Mouse (Mus musculus): ENCODE data around the gene Pygb.

Gene Pygb

GRCm38 (mm10) chr2:150786251-150787180 is at the start of gene Pygb:
Gene Pygb, plus strand, starts transcription at chr2:150786735.
- peak; percentile 91 for DNase-seq (ENCODE audit: low spot score)

- peak; percentile 47 for DNase-seq (ENCODE audit: low spot score)
These were observed 48.7 kb upstream of the Pygb start for GRCm38 (mm10) chr2:150737881-150738280.

DNA sequence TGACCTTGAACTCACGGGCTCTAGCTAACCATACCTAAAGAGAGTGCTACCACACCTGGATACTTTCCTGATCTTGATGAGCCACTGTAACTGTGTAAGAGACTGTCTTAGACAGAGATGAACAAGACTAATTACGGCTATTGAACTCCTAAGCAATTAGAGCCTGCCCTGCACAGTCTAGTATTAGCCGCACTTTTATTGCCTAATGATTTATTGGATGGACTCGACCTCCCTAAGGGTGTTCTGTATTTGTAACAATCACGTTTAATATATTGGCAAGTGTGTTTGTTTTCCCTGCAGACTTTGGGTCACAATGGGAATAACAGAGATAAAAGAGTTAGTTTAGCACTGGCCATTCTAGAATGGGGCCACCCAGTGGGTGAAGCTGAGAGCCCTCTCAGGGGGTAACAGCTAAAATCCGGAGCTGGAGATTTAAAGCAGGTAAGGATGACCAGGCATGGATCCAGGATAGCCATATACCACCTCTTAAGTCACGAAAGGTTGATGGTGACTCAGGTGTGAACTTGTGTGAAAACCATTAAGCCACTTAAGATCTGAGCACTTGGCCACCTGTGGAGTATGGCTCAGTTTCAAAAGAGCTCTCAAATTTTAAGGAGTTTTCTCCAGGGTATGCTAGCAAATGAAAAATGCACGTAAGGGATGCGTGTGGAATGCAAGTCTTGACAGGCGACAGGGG is 46.2 kb upstream of the Pygb start:
- no peak for DNase-seq (ENCODE audit: low spot score)

DNA sequence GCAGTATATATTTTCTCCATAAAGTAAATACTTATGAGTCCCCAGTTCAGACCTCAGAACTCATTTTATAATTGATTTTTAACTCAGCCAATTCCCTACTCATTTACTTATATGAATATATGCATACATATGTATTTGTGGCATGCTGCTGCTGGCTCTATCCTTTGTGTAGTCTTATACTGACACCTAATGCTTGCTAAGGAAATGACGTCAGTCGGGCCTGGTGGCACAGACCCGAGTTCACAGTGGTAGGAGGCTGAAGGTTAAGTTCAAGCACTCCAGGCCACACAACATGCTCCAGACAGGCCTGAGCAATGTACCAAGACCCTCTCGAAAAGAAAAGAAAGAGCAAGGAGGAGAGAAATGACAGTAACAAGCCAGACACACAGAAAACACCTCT is 45.1 kb upstream of the Pygb start:
- DNase-seq (ENCODE audit: low spot score) = no peak

- DNase-seq (ENCODE audit: low spot score) = no peak
These were observed 41.5 kb upstream of the Pygb start for GRCm38 (mm10) chr2:150745016-150745415.

DNA sequence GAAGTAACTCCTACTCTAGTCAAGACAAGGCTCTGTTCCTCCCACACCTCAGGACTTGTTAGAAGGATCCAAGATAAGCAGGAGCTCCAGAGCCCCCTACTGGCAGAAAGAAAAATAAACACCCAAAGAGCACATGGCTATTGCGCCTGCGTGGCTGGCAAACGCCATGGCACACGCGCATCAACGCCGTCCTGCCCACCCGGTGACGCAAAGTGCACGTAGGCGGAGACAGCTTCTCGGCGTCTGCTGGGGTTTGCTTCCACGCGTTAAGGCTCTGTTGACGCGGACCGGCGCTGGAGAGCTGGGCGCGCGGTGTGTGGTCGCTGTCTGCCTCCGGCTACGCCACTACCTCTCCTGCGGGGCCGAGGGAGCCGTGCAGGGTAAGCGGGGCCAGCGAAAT is 37.7 kb upstream of the Pygb start, which contains the start of gene Entpd6:
Entpd6 (plus strand) TSS at position 189 of the 400 bp plus-strand sequence.
- DNase-seq (ENCODE audit: low spot score) = peak; percentile 92

DNA sequence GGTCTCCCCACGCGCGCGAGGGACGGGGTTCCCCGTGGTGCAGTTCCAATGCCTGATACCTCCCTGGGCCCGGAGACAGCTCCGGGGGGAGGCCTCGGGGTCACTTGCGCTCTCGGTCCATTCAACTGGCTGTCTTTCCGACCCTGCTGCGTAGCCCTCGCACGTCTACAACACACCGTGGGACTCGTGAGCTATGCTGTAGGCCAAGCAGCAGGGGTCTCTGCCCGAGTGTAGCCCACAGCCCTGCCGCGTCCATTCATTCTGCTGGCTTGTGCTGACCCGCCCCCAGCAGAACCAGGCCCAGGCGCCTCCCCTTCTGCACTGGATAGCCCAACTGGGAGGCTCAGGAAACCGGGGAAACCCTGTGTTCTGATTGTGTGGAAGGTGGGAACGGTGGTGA is 37.3 kb upstream of the Pygb start:
- no peak for DNase-seq (ENCODE audit: low spot score)

GRCm38 (mm10) chr2:150750129-150750979 is 36.2 kb upstream of the Pygb start:
- no peak for DNase-seq (ENCODE audit: low spot score)

- DNase-seq (ENCODE audit: low spot score) = no peak
These were observed 31.5 kb upstream of the Pygb start for GRCm38 (mm10) chr2:150755016-150755415.

- DNase-seq (ENCODE audit: low spot score) = no peak
These were observed 25.1 kb upstream of the Pygb start for GRCm38 (mm10) chr2:150761476-150761875.

- DNase-seq (ENCODE audit: low spot score) = no peak
These were observed 20.9 kb upstream of the Pygb start for GRCm38 (mm10) chr2:150765619-150766018.

- DNase-seq (ENCODE audit: low spot score) = no peak
These were observed 20.3 kb upstream of the Pygb start for GRCm38 (mm10) chr2:150766083-150766862.

DNA sequence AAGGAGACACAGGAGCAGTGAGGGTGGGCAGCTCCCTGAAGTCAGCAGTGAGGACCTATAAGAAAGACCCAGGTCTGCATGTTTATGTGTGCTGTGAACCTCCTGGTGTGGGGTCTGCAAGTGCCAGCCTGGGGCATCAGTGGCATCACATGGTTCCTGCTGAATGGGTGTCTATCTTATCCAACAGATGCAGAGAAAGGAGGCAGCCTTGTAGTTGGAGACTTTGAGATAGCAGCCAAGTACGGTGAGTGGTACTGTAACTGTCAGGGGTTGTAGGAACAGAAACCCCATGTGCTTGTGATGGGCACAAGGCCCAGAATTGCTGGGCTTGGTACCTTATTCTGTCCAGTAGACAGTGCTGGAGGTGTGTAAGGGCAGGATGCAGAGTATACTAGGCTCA is 17.9 kb upstream of the Pygb start:
- no peak for DNase-seq (ENCODE audit: low spot score)

GRCm38 (mm10) chr2:150770747-150771146 is 15.8 kb upstream of the Pygb start:
- peak; percentile 77 for DNase-seq (ENCODE audit: low spot score)

- no peak for DNase-seq (ENCODE audit: low spot score)
These were observed 15.4 kb upstream of the Pygb start for GRCm38 (mm10) chr2:150771169-150771568.

DNA sequence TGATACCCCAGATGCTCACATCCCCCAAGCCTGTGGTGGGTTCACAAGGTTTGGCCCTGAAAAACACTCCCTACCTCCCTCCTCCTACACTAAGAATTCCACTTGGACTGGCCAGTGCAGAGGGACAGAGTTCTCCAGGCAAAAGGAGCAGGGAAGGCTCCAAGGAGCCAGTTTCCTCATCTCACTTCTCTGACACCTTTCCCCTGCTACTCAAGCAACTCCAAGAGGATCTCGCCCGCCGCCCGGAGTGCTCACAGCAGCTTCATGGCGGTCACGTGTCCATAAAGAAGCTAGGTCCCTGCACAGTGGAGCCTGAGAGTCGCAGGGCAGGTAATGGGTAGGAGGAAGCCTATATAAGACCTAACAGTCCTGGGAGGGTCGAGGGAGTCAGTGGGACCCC is 14.5 kb upstream of the Pygb start:
- no peak for DNase-seq (ENCODE audit: low spot score)

- DNase-seq (ENCODE audit: low spot score) = no peak
These were observed 13.9 kb upstream of the Pygb start for GRCm38 (mm10) chr2:150772466-150773119.

DNA sequence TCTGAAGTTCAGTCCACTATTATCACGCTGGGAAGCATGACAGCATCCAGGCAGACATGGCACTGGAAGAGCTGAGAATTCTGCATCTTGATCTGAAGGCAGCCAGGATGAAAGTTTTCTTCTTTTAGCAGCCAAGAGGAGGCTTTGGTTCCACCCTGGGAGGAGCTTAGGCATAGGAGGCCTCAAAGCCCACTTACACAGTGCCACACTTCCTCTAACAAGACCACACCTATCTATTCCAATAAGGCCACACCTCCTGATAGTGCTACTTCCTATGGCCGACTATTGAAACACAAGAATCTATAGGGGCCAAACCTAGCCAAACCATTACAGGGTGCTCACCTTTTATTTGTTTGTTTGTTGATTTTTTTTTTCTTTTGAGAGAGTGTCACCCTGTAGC is 3.7 kb upstream of the Pygb start:
- DNase-seq (ENCODE audit: low spot score) = no peak

DNA sequence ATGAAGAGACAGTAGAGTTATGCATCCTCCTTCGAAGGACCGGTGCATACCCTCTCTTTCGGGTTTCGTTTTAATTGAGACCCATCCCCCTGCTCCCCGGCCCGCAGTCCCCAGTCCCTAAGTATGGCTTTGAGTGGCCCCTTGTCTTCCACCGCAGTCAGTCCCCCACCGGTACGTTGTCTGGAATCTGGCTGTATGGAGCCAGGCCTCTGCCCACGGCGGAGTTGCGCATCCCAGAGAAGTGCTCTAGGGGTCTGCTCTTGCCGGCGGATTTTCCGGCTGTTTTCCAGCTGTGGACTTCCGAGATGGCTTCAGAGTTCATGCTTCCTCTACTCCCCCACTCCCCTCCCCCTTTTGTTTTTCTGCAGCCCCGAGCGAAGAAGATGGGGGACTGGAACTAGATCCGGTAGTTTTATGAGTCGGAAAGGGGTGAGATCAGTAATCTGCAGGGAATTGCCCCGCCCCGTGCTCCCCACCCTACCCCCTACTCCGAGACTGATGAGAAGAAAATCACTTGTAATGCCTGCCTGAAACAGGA is 768 bp downstream of the Pygb start:
- peak; percentile 57 for DNase-seq (ENCODE audit: low spot score)

DNA sequence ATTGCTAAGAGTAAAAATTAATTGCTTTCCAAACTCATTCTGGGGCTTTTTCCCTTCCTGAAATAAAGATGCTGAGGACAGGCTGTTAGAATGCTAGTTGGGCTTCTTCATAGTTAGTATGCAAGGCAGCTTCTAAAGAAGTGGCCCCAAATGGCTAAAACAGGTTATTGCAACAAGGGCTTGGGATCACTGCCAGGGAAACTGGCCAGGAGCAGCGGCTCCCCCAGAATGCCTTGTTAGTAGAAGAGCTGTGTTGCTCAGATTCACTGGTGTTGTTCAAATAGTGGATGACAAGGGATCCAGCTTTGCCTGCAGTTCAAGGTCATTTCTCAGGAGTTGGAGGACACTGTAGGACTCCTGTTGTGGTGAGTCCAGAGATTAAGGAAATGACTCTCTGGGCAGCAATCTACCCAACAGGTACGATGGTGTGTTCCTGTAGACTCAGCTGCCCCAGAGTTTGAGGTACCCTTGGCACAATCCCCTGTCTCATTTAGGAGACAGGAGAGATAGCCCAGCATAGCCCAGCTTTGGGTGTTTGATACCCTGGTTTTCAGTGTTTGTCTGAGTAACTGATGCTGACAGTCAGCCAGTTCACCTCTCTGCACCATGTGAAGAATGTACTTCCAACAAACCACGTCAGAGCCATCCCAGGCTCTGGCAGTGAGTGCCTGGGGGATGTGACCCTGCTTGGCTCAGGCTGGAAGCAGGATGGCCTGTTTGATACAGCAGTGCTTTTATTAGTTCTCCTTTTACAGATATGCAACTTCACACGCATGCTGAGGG is 2.4 kb downstream of the Pygb start:
- peak; percentile 92 for DNase-seq (ENCODE audit: low spot score)
